Mouse (Mus musculus) skeletal muscle tissue, adult 2 months (tissue): ENCODE measurements around the gene Elane.

Experiments used
- DNase-seq: peaks from one replicate; pipeline ENCODE4 v3.0.0-alpha.2; 2012; ENCODE audit warnings: low read depth, low spot score

Elane gene

DNA sequence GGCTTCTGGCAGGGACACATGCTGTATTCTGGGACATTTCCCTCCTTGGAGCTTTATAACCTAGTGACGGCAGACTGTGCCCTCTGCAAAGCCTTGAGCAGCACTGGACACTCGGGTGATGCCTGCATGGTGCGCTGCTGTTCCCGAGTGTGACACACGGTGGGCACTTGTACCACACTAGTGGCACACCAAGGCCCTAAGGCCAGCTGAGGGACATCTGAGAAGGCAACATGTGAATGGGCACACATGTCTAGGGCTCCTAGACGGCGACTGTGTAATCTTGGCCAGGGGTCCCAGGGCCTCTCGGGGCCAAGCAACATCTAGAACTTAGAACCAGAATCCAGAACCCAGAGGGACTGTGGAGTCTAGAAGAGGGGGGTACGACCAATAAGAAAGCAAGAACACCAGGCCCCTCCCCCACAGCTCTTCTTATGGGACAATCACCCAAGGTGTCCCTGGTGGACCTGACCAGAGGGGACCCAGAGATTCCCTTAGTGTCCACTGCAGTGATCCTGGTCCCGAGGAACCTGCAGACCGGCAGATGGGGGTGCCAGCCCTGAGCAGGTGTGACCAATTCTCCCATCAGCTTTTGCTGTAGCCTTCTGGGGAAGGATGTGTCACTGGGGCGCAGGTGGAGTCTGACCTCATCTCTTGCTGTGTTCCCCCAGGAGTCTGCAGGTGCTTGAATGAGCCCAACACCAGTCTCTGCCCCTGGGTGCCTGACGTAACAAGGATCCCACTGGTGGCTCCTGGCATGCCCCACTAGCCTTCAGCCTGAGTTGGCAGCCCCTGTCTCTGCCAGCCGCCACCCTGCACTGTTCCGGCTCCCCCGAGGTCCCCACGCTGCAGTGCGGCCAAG lies 44.1 kb downstream of the Elane start:
- DNase-seq = no peak

DNA sequence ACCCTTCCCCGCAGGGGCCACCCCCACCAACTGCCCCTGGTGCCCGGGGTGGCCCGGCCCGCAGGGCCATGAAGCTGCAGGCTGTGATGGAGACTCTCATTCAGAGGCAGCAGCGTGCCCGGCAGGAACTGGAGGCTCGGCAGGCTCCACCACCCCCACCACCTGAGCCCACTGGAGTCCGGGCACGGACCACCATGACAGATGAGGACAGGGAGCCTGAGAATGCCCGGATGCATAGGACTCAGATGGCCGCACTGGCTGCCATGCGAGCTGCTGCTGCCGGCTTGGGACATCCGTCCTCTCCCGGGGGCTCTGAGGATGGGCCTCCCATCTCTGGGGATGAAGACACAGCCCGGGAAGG lies 44.8 kb downstream of the Elane start:
- no peak for DNase-seq

DNA sequence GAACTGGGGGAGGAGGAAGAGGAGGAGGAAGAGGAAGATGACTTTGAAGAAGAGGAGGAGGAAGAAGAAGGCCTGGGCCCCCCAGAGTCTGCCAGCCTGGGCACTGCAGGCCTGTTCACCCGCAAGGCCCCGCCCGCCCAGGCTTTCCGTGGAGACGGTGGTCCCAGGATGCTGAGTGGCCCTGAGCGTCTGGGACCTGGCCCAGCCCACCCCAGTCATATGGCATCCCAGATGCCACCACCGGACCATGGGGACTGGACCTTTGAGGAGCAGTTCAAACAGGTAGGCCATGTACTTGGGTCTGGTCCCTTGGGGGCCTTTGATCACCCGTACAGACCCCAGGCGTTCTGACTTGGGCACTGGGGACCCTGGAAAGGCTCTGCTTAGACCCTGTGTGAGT lies 45.8 kb downstream of the Elane start:
- no peak for DNase-seq

DNA sequence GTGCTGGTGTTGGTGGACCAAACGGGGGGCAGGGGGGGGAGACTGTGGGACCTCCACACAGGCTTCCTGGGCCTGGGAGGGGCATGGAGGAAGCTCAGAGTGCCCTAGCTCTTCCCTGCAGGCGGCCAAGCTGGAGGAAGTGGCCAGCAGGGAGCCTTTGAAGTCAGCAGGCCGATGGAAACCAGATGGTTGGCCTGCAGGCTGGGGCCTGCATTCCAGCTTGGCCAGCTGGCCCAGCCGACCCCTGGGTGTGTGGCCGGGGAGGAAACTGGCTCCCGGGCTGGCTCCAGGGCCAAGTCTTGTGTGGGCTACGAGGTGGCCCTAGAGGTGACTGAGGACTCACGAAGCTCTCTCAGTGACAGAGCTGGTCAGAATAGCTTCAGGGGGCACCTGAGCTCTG lies 46.7 kb downstream of the Elane start:
- peak; percentile 79 for DNase-seq

DNA sequence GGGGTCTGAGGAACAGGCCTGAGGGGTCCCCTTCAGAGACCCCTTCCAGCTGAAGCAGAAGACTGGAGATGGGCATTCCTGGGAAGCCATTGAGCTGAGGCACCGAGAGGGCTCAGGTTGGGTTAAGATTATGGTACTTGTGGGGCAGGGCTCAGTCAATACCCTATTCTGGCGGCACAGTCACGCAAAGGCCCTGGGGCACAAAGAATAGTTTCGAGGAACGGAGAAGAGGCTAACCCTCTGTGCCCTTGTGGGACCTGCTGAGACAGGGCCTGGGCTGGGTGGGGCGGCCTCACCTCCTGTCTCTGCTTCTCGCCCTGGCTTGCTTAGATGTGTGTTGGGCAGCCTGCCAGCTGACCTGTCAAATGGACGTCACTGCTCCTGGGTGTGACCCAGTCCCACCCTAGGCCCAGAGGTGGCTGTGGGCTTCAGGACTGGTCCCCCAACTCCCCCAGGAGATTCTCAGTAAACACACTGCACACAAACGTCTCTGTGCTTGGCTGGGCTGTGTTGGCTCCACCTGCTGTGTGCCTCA lies 47.2 kb downstream of the Elane start:
- DNase-seq = no peak

DNA sequence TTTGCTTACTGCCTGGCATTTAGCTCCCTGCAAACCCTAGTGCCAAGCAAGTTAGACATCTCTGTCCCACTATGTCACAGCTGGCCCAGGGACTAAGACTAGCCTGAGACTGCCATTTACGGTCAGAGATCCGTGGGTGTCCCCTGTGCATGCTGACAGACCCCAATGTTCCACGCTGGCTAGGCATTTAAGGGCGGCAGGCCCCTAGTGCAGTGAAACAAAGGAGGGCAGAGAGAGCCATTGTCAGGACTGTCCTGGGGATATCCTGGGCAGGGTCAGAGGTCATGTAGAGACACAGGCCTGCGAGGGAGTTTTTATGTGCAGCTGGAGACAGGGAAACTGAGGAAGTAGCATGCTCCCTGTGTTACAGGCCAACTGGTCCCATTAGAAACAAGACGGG lies 47.8 kb downstream of the Elane start:
- DNase-seq = no peak

DNA sequence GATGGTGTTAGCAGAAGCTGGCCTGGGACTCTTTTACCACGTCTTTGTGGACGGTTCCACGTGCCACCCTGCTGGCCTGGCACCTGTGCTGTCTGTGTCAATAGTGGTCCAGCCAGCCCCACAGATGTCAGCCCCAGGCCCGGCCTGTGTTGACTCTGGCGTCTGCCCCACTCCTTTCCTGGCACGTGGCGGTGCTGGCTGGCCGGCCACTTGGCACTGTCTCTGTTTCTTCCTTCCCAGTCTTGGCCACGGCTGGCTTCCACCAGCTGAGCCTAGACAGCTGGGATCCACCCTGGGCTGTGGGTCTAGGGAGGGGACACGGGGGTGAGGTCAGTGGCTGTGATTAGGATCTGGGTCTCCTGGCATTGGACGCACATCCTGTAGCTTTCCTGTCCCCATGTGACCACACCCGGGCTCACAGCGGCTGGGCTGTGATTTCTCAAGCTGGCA lies 48.2 kb downstream of the Elane start:
- peak; percentile 97 for DNase-seq

DNA sequence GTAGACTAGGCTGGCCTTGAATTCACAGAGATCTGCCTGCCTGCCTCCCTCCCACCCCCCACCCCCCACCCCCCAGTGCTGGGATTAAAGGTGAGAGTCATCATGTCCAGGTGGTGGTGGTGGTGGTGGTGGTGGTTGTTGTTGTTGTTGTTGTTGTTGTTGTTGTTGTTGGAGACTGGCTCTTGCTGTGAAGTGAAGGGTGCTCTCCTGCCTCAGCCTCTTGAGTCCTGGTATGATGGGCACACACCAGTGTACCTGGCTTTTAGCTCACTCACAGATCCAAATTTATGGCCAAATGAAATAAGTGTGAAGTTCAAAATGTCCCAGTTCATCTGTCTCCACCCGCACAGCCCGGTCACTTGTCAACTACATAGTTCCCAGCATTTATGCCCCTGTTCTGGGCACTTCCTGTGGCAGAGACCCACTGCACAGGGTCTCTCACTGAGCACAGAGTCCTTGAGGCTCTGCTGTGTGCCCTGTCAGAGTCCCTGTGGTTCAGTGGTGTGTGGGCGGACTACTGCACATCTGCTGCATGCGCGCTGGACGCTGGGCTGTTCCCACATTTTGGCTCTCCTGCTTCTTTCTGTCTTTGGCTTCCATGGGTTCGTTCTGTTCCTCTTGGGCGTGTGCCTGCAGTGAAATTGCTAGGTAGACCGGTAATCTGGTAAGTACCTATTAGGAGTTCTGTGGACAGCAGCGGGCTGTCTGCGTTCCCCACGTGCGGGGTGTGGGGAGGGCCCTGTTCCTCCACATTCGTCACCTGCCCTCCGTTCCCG lies 48.9 kb downstream of the Elane start:
- no peak for DNase-seq

DNA sequence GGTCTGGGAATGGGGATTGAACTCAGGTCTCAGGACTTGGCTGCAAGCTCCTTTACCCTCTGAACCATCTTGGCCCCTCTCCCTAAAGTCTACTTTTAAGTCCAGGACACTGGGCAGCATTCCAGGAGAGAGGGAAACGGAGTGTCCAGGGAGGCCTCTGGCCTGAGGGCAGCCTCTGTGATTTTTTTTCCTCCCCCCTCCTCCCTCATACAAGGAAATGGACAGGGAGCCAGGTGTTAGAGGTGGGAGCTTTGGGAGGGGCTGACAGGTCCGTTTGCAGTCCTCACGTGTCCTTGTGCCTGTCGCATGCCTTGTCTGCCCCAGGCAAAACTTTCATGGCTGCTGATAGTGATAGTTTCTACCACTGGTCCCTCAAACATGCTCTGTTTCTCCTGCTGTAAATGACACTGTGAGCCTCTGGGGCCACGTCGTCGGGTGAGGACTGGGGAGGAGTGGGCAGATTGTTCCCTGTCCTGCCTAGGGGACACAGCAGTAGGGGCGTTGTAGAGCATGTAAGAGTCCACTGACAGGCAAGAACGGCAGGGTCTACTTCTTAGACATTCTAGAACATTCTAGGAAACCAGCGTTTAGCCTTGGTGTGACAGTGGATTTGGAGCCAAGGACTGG lies 50.4 kb downstream of the Elane start:
- DNase-seq = no peak

DNA sequence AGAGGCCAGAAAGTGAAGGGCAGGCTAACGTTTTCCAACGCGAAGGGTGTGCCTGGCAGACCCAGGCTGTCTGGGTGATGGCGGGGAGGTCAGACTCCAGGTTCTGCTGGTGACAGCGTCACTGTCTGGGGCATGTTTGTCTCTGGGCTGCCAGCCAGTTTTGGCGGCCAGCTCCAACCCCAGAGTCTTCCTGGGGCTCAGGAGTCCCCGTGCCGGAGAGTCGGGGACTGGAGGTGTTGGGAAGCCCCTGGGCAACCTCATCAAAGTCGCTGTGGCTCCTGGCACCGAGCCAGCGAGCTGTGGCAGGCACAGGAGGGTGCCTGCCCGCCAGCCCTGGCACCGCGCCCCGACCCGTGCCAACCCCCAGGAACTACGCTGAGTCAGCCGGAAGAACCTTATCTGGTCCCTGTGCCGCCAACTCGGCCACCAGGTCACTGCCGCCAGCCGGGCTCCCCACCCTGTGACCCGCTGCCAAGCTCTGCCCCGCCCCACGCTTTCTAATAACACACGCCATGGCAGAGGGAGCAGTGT lies 50.9 kb downstream of the Elane start:
- peak; percentile 75 for DNase-seq
